Mouse (Mus musculus) induced T-regulatory cell, adult 2 months (primary cell): Measurements from ENCODE around the gene Cop1.

Experiments used
- DNase-seq: peaks from one replicate; pipeline ENCODE4 v3.0.0-alpha.2; 2012; ENCODE audit warnings: low read depth

The Cop1 gene

DNA sequence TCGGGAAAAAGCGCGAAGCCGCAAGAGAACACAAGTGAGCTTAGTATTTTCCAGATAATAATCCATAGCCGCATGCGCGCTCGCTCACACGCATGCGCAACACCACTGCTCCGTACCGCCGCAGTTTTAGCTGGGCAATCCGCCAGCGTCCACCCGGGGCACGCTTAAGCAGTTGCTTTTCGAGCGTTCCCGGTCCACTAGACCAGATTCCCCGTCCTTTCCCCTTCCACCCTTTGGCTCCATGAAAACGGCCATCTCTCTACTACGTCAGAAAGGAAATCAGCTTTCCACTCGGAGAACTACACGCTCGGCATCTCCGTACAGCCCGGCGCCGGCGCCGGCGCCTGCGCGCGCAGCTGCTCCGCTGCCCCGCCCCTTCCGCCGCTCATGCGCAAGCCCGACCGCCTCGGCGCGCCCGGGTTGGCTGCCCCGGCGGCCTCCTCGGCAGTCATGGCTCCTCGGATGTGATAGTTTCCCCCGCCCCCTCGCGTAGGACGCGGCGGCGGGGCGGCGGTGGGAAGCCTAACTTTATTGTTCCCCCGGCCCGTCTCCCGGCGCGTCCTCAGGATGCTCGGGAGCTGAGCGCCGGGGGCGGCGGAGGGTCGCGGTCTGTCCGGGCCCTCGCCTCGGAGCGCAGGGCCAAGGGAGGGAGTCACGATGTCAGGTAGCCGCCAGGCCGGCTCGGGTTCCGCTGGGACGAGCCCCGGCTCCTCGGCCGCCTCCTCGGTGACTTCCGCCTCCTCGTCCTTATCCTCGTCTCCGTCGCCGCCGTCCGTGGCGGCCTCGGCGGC lies at the start of gene Cop1:
Gene Cop1 (plus strand): TSS at position 540 of the 791 bp plus-strand sequence.
- DNase-seq, result peak; percentile 95

DNA sequence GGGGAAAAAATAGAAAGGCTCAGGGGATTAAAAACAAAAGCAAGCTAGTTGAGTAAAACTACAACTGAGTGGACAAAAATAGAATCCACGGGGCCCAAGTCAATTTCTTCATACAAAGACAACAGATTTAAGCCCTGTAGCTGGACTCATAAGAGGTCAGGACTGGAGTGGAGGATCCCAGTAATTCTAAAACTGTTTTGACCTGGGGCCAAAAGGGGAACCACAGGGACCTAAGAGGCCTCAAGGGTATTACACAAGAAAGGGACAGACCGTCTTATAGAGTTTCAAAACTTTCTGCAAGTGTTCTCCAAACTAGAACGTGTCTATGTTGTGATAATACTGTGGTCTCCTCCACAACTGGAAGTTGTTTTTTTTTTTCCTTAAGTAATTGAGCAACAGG lies 45.4 kb upstream of the Cop1 start:
- no peak for DNase-seq

DNA sequence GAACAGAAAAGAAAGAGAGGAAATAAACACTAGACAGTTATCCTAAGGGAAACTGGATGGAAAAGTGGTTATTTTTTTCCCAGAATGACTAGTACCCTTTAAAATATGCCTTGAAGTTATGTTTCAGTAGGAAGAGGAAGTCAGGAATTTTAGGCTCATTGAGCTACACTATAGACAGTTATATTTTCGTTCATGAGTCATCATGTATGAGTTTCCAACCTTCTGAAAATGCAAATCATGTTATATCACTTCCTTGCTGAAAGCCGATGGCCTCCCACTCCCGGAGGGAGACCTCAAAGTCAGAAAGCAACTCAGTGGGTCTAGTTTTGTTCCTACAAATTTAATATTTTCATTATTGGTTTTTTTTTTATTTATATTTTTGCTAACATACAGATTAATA lies 33.5 kb upstream of the Cop1 start:
- no peak for DNase-seq

DNA sequence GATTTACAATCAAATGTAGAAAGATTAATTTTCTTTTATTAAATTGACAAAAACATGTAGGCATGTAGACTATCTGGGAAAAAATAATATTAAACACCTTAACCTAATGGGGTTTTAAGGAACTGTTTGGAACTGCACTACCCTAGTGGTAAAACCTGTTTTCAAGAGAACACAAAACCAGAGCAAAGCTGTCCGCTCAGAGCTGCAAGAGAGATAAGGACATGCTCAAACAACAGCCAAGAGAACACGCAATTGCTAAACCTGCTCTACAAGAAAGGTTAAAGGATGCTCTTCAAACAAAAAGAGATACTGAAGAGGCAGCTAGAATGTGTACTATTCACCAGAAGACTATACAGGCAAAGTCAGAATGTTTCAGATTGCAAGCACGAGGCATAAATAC lies 32.5 kb upstream of the Cop1 start:
- DNase-seq, result no peak

DNA sequence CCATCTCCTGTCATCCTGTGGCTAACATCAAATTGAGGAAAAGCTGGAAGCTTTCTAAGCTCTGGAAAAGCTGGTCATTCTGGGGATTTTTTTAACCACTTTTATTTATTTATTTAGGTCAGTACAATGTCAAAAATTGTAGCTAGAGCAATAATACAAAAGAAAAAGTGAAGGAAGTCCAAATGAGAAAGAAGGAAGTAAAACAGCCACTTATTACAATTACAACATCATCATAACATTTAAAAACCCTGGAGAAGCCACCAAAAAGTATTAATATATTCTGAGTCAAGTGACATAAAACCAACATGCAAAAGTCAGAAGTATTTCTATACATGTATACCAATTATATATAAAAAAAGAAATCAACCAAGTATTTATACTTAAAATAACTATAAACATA lies 30.9 kb upstream of the Cop1 start:
- no peak for DNase-seq

DNA sequence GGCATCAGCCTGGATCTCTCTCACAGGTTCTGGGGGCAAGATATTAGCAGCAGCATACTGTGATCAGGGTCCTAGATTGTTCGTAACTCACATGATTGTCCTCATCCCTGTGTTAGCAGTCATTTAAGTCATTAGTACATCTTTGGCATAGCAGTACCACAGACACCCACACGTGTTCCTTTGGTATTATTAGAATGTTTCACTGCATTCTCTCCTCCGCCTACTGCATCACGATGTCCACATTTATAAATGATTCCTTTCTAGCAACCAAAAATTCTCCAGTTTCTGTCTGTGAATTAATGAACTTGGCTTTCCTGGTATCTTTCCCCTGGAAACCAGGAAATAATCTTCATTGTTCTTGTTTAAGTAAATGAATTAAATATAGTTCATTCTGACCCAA lies 20.4 kb upstream of the Cop1 start:
- no peak for DNase-seq

DNA sequence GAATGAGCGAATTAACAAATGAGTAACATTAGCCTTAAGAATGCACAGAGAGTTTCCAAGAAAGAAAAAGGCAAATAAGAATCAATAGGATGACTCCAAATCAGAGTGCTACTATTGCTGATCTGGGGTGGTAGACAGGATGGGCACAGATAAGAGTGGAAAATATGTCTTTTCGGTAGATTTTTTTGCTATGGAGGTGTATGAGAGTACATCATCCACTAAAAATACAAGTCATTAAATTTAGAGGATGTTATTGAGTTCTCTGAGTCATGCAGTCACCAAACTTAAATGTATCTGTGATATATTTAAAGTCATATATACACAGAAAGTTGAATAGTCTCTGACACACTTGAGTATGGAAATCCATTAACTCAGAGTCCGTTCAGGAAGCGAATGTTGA lies 14.7 kb upstream of the Cop1 start:
- DNase-seq, result no peak

DNA sequence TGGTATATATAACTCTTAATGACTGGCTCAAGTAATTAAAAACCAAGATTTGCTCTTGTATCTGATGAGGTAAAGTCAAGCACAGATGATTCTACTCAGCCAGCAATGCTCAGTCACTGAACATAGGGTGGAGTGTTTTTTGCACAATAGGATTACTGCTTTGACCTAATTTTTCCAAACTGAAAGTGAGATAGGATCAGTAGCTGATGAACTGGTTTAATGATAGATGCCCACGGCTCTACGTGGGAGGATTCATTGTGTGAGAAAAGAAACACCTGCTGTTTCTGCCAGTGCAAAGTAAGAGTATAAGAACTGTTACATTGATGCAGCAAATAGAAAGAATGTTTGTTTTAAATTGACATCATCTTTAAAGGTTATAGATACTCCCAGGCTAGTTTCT lies 10.1 kb upstream of the Cop1 start:
- DNase-seq, result no peak

DNA sequence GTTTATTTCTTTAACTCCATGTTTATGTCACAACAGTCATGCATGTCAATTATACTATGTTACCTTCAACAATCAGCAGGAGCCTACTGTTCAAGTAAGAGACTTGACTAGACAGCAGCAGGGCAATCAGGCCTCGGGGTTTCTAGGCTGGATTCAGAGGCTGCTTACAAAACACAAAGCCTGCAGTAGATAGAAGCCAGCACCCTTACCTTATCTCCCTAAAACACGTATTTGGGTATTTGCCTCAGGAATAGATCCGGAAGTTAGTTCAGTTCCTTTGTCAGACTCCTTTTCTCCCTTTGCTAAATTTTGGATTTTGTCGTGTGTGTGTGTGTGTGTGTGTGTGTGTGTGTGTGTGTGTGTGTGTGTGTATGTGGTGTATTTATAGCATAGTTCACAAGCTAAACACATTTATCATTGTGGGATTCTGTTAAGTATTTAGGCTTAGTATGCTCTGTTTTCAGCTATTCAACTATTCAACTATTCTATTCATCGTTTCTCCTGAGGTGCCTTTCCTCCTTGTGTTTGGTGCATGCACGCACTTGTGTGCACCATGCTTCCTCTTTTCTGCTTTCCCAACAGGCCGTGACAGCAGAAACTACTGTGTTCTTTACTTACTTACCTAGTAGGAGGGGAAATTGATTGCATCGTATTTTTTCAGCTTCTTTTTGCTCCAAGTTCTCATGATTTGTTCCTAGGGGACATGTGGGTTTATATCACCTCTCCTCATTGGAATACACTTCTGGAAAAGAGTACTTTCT lies 6.9 kb upstream of the Cop1 start:
- no peak for DNase-seq

DNA sequence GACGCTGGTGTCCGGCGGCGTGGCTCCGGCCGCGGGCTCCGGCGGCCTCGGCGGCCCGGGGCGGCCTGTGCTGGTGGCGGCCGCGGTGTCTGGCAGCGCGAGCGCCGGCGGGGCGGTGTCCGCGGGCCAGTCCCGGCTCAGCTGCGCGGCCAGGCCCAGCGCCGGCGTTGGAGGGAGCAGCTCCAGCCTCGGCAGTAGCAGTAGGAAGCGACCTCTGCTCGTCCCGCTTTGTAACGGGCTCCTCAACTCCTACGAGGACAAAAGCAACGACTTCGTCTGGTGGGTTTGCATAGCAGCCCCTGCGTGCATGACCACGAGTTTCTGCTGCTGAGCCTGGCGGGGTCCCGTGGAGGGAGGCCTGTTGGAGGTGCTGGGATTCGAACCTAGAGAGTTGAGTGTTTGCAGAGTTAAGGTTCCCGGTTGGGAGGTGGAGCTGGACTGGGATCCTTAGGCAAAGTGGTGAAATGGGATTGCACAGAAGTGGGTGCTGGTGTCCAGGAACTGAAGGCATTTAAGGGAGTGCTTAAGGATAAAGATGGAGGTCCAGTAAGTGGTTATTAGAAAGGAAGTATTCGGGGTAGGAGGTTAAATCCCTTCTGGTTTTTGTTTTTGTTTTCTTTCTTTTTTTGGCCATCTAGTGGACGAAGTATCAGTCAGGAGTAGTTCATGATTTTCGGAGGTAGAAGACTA lies 597 bp downstream of the Cop1 start:
- DNase-seq, result peak; percentile 58

DNA sequence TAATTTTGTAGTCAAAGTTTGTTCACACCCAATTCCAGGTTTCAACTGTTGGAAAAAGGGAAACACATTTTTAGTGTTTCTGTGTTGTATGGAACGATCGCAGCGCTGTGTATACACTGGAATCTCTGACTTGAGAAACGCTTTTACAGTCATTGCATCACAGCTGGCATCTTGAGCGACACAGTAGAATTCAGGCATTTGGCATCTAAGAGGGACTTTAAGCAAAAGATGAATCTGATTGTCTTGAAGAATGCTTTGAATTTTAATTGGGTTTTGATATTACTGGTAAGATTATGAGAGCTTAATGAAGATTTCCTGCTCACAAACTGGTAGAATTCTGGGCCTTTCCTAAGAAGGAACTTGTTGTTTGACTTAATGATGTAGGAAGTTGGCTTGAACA lies 1.3 kb downstream of the Cop1 start:
- peak; percentile 27 for DNase-seq

DNA sequence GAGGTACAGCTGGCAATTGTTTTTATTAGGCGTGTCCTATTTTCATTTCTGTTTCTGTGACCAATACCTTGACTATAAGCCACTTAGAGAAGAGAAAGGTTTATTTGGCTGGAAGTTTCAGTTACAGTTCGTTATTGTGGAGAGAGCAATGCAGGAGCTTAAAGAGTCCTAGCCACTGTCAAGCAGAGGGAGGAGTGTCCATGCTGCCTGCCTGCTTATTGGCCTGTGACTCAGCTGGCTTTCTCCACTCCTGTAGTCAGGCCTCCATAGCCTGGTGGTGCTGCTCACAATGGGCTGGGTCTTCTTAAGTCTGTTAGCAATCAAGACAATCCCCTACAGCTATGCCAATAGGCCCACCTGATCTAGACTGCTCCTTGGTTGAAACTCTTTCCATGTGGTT lies 2.4 kb downstream of the Cop1 start:
- DNase-seq, result peak; percentile 16

DNA sequence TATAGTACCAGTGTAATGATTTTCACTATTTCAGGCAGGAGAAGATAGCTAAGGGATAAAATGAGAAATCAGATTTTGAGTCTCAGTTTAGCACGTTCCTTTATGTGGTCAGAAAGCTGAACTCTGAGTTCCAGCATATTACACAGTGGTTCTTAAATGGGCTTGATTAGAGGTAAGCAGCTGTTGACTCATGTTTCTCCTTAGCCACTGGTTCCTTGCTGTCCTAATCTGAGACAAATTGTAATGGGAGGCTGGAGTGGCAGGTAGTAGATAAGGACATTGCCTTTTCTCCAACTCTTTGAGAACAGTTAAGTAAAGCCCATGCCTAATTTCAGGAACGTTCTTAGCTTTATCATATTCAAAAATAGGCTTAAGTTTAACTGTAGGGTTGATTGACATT lies 3.6 kb downstream of the Cop1 start:
- DNase-seq, result no peak

DNA sequence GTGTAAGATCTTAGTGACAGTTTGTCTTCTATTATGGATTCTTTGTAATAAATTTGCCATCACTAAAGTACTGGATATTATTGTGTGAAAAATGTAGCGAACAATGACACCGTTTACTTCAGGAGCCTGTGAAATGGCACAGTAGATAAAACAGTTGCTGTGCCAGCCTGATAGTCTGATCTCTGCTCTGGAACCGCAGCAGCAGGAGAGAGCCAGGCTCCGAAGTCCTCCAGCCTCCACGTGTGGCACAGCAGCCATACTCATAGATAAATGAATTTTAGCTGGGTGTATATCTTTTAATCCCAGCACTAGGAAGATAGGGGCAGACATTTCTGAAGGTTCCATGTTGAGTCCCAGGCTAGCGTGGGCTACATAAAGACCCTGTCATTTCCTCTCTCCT lies 6.0 kb downstream of the Cop1 start:
- no peak for DNase-seq

DNA sequence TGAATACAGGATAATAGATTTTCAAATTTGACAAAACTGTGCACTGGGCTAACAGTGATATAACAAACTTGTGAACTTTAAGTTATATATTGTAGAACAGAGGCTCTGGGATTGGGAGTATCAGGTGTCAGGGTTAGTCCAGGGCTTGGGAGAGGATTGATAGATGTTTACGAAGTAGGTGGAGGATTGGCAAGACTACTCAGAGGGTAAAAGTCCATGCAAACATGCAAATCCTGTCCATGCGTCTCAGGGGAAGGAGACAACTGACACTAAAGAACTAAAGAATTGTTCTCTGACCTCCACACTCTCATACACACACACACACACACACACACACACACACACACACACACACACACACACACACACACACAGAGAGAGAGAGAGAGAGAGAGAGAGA lies 18.2 kb downstream of the Cop1 start:
- no peak for DNase-seq

DNA sequence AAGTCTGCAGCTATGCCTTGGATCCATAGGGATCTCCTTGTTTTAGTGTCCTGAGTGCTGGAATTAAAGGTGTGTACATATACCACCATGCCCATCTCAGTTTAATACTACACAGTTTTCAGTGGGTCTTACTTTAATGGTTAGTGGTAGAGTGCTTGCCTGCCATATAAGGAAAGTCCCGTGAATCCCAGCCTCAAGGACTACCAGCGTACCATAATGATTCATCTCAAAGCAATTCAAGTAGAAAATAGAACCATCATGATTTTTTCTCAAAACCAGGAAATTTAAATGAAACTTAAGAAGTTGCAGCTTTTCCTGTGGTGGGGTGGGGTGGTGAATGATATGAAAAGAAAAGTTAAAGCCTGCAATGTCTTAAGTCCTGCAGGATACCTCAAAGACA lies 21.0 kb downstream of the Cop1 start:
- DNase-seq, result no peak

DNA sequence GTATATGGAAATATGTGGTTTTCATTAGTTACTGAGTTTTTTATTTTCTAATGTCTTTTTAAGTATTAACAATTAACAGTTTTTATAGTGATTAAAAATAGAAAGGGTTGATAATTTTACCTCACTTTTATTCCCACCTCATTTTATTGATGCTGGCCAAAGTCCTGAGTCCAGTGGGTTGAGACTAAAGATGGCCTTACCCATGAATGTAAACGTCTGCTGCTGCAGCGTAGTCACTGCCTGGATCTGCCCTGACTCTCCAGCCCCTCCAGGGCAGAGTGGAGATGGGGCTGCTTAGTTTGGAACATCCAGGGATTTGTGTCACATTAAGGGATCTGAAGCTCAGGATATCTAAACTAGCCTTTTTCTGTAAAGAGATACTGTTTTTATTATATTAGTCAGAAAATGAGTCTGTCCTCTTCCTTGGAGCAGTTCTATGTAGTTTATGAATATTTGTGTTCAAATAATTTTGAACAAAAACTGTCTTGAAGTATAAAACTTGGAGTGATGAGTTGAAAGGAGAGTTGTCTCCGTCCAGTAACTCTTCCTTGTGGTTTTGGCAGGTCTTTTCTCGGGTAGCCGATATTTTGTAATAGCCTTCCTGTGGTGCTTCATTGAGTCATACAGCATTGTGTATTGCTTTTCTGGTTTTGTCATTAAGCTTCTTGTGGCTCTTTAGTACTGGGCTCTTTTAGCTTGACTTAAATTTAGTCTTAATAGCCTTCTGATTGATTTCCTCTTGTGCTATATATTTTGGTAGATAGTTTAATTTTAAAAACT lies 23.0 kb downstream of the Cop1 start:
- no peak for DNase-seq

DNA sequence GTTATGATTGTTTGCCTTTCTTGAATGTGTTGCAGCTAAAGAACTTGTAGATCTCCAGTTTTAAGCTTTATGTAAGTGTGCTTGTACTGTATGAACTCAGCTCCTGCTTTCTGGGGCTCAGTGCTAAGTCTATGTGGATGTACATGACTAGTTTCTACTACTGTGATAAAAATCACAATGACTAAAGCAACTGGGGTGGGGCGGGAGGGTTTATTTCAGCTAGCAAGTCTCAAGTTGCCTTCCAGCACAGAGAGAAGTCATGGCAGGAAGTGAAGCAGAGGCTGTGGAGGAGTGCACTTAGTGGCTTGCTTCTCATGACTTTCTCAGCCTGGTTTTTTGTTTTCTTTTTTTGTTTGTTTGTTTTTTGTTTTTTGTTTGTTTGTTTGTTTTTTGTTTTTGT lies 24.4 kb downstream of the Cop1 start:
- DNase-seq, result no peak

DNA sequence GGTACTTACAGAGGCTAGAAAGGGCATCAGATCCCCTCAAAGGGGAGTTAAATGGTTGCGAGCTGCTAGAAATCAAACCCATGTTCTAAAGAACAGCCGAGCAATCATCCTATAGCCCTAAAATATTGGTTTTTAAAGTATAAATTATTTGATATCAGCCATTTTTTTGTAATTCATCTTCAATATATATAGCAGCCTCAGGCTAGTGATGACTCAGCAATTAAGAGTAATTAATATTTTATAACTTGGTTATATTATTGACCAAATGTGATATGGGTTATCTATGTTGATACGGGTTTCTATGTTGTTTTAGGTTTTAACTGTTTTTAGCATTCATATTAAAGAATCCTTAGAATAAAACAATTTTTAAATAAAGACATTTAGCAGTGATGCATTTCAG lies 31.7 kb downstream of the Cop1 start:
- DNase-seq, result no peak

DNA sequence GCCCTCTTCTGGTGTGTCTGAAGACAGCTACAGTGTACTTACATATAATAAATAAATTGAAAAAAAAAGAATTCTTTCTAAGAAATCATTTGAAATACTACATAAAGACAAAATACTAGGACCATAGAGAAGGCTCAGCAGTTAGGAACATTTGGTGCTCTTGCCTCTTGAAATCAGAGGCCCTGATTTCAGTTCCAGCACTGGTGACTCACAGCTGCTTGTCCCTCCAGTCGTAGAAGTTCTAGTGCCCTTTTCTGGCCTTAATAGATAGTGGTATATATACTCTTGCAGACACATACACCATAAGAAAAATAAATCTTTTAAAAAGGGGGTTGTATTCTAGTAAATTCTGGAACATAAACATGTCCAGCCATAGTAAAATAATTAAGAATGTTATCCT lies 48.0 kb downstream of the Cop1 start:
- DNase-seq, result no peak

DNA sequence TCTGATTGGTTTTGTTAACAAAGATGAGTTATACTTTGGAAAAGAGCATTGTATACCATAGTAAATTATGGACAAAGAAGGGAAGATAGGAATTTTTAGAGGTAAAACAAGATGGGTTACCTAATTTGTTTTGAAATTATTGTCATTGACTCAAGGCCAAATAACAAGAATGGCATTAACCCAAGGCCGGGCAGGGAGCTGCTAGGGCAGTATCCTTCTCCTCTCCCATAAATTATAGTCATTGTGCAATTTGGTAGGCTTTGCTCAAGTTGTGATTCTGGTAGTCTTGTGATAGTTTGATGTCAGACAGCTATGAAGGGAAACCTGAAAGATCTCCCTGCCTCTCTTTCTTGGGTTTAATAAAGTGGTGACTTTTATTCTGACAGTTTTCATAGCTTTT lies 49.7 kb downstream of the Cop1 start:
- DNase-seq, result no peak

DNA sequence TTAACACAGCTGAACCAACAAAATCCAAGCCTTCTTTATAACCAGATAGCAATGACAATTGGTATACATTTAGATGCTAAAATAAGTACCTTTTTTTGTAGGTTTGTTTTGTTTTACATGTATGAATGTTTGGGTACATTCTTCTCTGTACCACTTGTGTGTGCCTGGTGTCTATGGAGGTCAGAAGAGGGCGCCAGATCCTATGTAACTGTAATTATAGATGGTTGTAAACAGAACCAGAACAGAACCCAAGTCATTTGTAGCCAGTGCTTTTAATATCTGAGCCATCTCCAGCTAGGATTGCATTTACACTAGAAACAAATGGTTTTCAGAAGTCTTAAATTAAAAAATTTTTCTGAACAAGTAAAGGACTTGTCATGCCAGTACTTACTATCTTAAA lies 54.7 kb downstream of the Cop1 start:
- DNase-seq, result peak; percentile 21
